29 mouse cellular contexts compared by ENCODE assay signal in genomic region chr11:106390757-106391156, GRCm38 (mm10). TPM values are rescaled to one million over a fixed set of nuclear protein-coding genes. Genes with fewer than 3 reads are reported as not detected.
DNase-seq lines count a peak whose midpoint lies in the region; ATAC-seq and TF ChIP-seq lines count a peak whose summit lies in the region.
"Had no signal": no experiment of that assay in that cellular context is flagged by ENCODE, and none has a peak within 500 bp of the region (broad histone marks: within the 10 kb centered on the region; RNA-seq: fewer than 3 reads in every experiment).

No protein-coding gene starts in this region.

- peak overlapping the region; percentile 58 for H3K27ac ChIP-seq in gastrocnemius, adult 2 months
- H3K27ac ChIP-seq in kidney, embryonic 15.5 days: 0 out of 2 replicates have a peak overlapping the region, but pooled peaks have one; percentile 10
- H3K27ac ChIP-seq in kidney, embryonic 14.5 days (ENCODE audit: low read depth, low read length): no peak overlapping the region
- H3K27ac ChIP-seq: embryonic facial prominence, embryonic 15.5 days; forebrain, embryonic 15.5 days; hindbrain, embryonic 10.5 days; hindbrain, postnatal 0 days; layer of hippocampus, adult 2 months; midbrain, embryonic 13.5 days had no signal

- TF ChIP-seq CTCF in gastrocnemius, adult 2 months (IDR thresholded peaks at IDR 0.05): no peak

- no peaks in the 10 kb centered on the region for H3K36me3 ChIP-seq in kidney, embryonic 15.5 days
- no peaks in the 10 kb centered on the region for H3K36me3 ChIP-seq in kidney, embryonic 14.5 days (ENCODE audit: control insufficient read depth, insufficient read depth, low read length)
- H3K36me3 ChIP-seq: embryonic facial prominence, embryonic 15.5 days; forebrain, embryonic 15.5 days; hindbrain, embryonic 10.5 days had no signal

- H3K4me2 ChIP-seq in kidney, embryonic 15.5 days: no peak overlapping the region
- H3K4me2 ChIP-seq in kidney, embryonic 14.5 days (replicated peaks; ENCODE audit: low read depth, low read length): no peak overlapping the region
- H3K4me2 ChIP-seq: embryonic facial prominence, embryonic 15.5 days; forebrain, embryonic 15.5 days; midbrain, embryonic 13.5 days had no signal

- no peaks in the 10 kb centered on the region for H3K9me3 ChIP-seq in kidney, embryonic 15.5 days (replicated peaks)
- no peaks in the 10 kb centered on the region for H3K9me3 ChIP-seq in kidney, embryonic 14.5 days (ENCODE audit: control insufficient read depth, low read length)
- H3K9me3 ChIP-seq: embryonic facial prominence, embryonic 15.5 days; forebrain, embryonic 15.5 days; hindbrain, embryonic 10.5 days; megakaryocyte, embryonic 14.5 days; midbrain, embryonic 13.5 days had no signal

- H3K4me1 ChIP-seq in kidney, embryonic 15.5 days: peaks cover 33% of the 10 kb centered on the region
- H3K4me1 ChIP-seq in kidney, embryonic 14.5 days (ENCODE audit: control insufficient read depth, insufficient read depth, low read length): peaks cover 8% of the 10 kb centered on the region; the same call in 1 of the 2 replicates
- H3K4me1 ChIP-seq: forebrain, embryonic 15.5 days; midbrain, embryonic 13.5 days had no signal

- 41% methylated on average over 3 of the region's 3 CpGs for WGBS in kidney, embryonic 15.5 days
- WGBS in kidney, embryonic 14.5 days: 39% methylated on average over 3 of the region's 3 CpGs

- no peaks in the 10 kb centered on the region for H3K27me3 ChIP-seq in kidney, embryonic 15.5 days
- no peaks in the 10 kb centered on the region for H3K27me3 ChIP-seq in kidney, embryonic 14.5 days (ENCODE audit: control insufficient read depth, insufficient read depth, low read length)
- H3K27me3 ChIP-seq: embryonic facial prominence, embryonic 15.5 days; forebrain, embryonic 15.5 days; megakaryocyte, embryonic 14.5 days; midbrain, embryonic 13.5 days had no signal

- no peak overlapping the region for H3K9ac ChIP-seq in kidney, embryonic 15.5 days
- H3K9ac ChIP-seq in kidney, embryonic 14.5 days (ENCODE audit: low read depth, low read length): no peak overlapping the region
- H3K9ac ChIP-seq: embryonic facial prominence, embryonic 15.5 days; forebrain, embryonic 15.5 days; midbrain, embryonic 13.5 days had no signal

- DNase-seq in gastrocnemius, adult 2 months: no peak
- DNase-seq in gastrocnemius, postnatal 10 days: no peak
- DNase-seq in kidney, postnatal 25 days: peak; percentile 45 to 62
- peak; percentile 36 for DNase-seq in lung, postnatal 14 days
- no peak for DNase-seq in adipocyte (ENCODE audit: low spot score)
- DNase-seq: adrenal gland, postnatal 10 days; cerebellum, adult 9-10 months; gastrocnemius, postnatal 25 days; right cerebral cortex, postnatal 25 days; thymus, postnatal 36 days had no signal

- no peak for ATAC-seq in kidney, embryonic 15.5 days (replicated peaks; ENCODE audit: low FRiP score)
- ATAC-seq in kidney, embryonic 14.5 days (ENCODE audit: low FRiP score, low TSS enrichment): no peak
- ATAC-seq in cerebellum, adult (ENCODE audit: insufficient number of reproducible peaks, low FRiP score, low TSS enrichment): no peak
- ATAC-seq: activated CD4-positive, CD25-positive, alpha-beta regulatory T cell, adult 4 months; forebrain, embryonic 15.5 days; hindbrain, postnatal 0 days; intestine, embryonic 16.5 days had no signal

- intact Hi-C loops in gastrocnemius, adult 2 months (cut with DNase I): loop anchor here (10.0 kb wide), 1 partner anchor 236 kb away; no protein-coding TSS in a partner anchor

- no peak overlapping the region for H3K4me3 ChIP-seq in gastrocnemius, adult 2 months
- H3K4me3 ChIP-seq in kidney, embryonic 15.5 days (replicated peaks): no peak overlapping the region
- no peak overlapping the region for H3K4me3 ChIP-seq in kidney, embryonic 14.5 days (ENCODE audit: low read length)
- H3K4me3 ChIP-seq: embryonic facial prominence, embryonic 15.5 days; forebrain, embryonic 15.5 days; hindbrain, embryonic 10.5 days; layer of hippocampus, adult 2 months; megakaryocyte, embryonic 14.5 days; midbrain, embryonic 13.5 days had no signal

RNA-seq across cellular contexts. Expression of gene Icam2, which starts 2.9 kb away (rescaled TPM):
- 1 to 10 TPM; 4.2 to 6.2 TPM for total RNA-seq in gastrocnemius, adult 2 months (2021)
- total RNA-seq in gastrocnemius, postnatal 10 days (2021): 10 to 100 TPM; 13.3 to 18.6 TPM
- 68.9 and 75.5 TPM in 2 replicates for polyA plus RNA-seq in kidney, embryonic 15.5 days (2015; fragmentation: Nextera tagmentation; extraction: Ambion mirVana)
- 65.4 and 76.2 TPM in 2 replicates for polyA plus RNA-seq in kidney, embryonic 14.5 days (2014; fragmentation: Nextera tagmentation; extraction: Ambion mirVana)

RNA-seq across cellular contexts. Expression of gene Prr29, which starts 25.5 kb away (rescaled TPM):
- 1 to 10 TPM; 3.9 to 6.5 TPM for total RNA-seq in gastrocnemius, adult 2 months (2021)
- 10 to 100 TPM; 11.4 to 11.5 TPM for total RNA-seq in gastrocnemius, postnatal 10 days (2021)
- 0.23 and 0.60 TPM in 2 replicates for polyA plus RNA-seq in kidney, embryonic 15.5 days (2015; fragmentation: Nextera tagmentation; extraction: Ambion mirVana)
- 0.46 and 0.49 TPM in 2 replicates for polyA plus RNA-seq in kidney, embryonic 14.5 days (2014; fragmentation: Nextera tagmentation; extraction: Ambion mirVana)
- total RNA-seq: hindbrain, postnatal 0 days; layer of hippocampus, adult 2 months; layer of hippocampus, postnatal 25 days; left cerebral cortex, postnatal 10 days; liver, adult 2 months; monocyte, adult 5-6 weeks had no signal
- polyA plus RNA-seq: forebrain, embryonic 15.5 days; hindbrain, embryonic 10.5 days; hindbrain, postnatal 0 days; limb, embryonic 11.5 days; liver, embryonic 16.5 days; midbrain, embryonic 13.5 days; neural tube, embryonic 11.5 days had no signal

RNA-seq across cellular contexts. Expression of gene Scn4a, which starts 37.7 kb away (rescaled TPM):
- 100 to 1,000 TPM; 439 to 468 TPM for total RNA-seq in gastrocnemius, adult 2 months (2021)
- total RNA-seq in gastrocnemius, postnatal 10 days (2021): 100 to 1,000 TPM; 137 to 145 TPM
- polyA plus RNA-seq in kidney, embryonic 15.5 days (2015; fragmentation: Nextera tagmentation; extraction: Ambion mirVana): 0.42 and 0.75 TPM in 2 replicates
- polyA plus RNA-seq in kidney, embryonic 14.5 days (2014; fragmentation: Nextera tagmentation; extraction: Ambion mirVana): 0.29 and 0.35 TPM in 2 replicates
- total RNA-seq: layer of hippocampus, adult 2 months had no signal
- polyA plus RNA-seq: forebrain, embryonic 15.5 days; intestine, embryonic 16.5 days had no signal

Comparison
In these comparisons a context has a peak if more than half of its experiments do, and no peak if none do; other contexts are left out.
1. DNase-seq: peak in kidney, postnatal 25 days (2 of 2) and lung, postnatal 14 days (single experiment); none in gastrocnemius, adult 2 months (single experiment), gastrocnemius, postnatal 10 days (single experiment) and adipocyte (single experiment).